Mouse (Mus musculus): Measurements from ENCODE around the gene Mre11a. TPM values are rescaled to one million over a fixed set of nuclear protein-coding genes. Genes with fewer than 3 reads are reported as not detected.
A peak's percentile ranks its signal among the peaks of the same experiment; 100 is the strongest.

Mre11a gene
- total RNA-seq, 2 experiments from 2014 or later: 10.9 to 11.7 TPM

- intact Hi-C loops (cut with DNase I): no loop called here
- no peak for DNase-seq (ENCODE audit: low spot score in 2 of 2)
Observed at GRCm38 (mm10) chr9:14805714-14806113, 21.3 kb downstream of the Mre11a start.

- intact Hi-C loops (cut with DNase I): no loop called here
- no peak for DNase-seq (ENCODE audit: low spot score in 2 of 2)
Observed at GRCm38 (mm10) chr9:14806786-14807185, 22.3 kb downstream of the Mre11a start.

- peak; percentile 11 to 51 for DNase-seq (ENCODE audit: low spot score in 2 of 2)
- intact Hi-C loops (cut with DNase I): no loop called here
Observed at GRCm38 (mm10) chr9:14810111-14810510, 25.7 kb downstream of the Mre11a start.

- intact Hi-C loops (cut with DNase I): no loop called here
- no peak for DNase-seq (ENCODE audit: low spot score in 2 of 2)
Observed at GRCm38 (mm10) chr9:14821396-14821795, 36.9 kb downstream of the Mre11a start.

GRCm38 (mm10) chr9:14824840-14825239 is 40.4 kb downstream of the Mre11a start:
- no peak for DNase-seq (ENCODE audit: low spot score in 2 of 2)
- intact Hi-C loops (cut with DNase I): no loop called here

GRCm38 (mm10) chr9:14827875-14828274 is 43.4 kb downstream of the Mre11a start:
- no peak for DNase-seq (ENCODE audit: low spot score in 2 of 2)
- intact Hi-C loops (cut with DNase I): no loop called here

GRCm38 (mm10) chr9:14832046-14832445 is 47.6 kb downstream of the Mre11a start:
- intact Hi-C loops (cut with DNase I): no loop called here
- DNase-seq (ENCODE audit: low spot score in 2 of 2): no peak

GRCm38 (mm10) chr9:14835335-14836075 is 51.1 kb downstream of the Mre11a start:
- intact Hi-C loops (cut with DNase I): no loop called here
- DNase-seq (ENCODE audit: low spot score in 2 of 2): no peak

GRCm38 (mm10) chr9:14839527-14839926 is 55.1 kb downstream of the Mre11a start:
- intact Hi-C loops (cut with DNase I): no loop called here
- peak; percentile 22 to 29 for DNase-seq (ENCODE audit: low spot score in 2 of 2)

DNA sequence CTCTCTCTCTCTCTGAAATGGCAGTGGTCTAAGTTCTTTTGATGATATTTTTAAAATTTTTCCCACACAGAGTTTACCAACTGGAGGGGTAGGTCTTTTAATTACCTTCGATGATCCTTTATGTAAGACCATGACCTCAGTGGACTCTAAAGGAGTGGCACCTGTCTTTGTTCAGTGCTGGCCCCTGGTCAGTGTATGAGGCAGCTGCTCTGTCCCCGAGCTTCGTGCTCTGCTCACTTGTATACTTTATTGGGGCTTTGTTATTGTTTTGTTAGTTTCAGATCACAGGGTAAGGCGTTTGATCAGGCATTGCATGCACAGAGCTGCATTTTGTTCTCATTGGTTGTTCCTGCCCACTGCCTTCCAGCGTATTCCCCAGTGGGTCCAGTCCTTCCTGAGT is 55.5 kb downstream of the Mre11a start:
- DNase-seq (ENCODE audit: low spot score in 2 of 2): no peak

GRCm38 (mm10) chr9:14841878-14842761 is 57.7 kb downstream of the Mre11a start:
- intact Hi-C loops (cut with DNase I): no loop called here
- DNase-seq (ENCODE audit: low spot score in 2 of 2): no peak

More for the DNA sequence above, 55.5 kb downstream of the Mre11a start:
- intact Hi-C loops (cut with DNase I): no loop called here

GRCm38 (mm10) chr9:14843311-14843857 is 58.9 kb downstream of the Mre11a start:
- no peak for DNase-seq (ENCODE audit: low spot score in 2 of 2)
- intact Hi-C loops (cut with DNase I): no loop called here

GRCm38 (mm10) chr9:14843901-14844300 is 59.4 kb downstream of the Mre11a start:
- intact Hi-C loops (cut with DNase I): no loop called here
- no peak for DNase-seq (ENCODE audit: low spot score in 2 of 2)

GRCm38 (mm10) chr9:14846428-14846827 is 62.0 kb downstream of the Mre11a start:
- no peak for DNase-seq (ENCODE audit: low spot score in 2 of 2)
- intact Hi-C loops (cut with DNase I): no loop called here

DNA sequence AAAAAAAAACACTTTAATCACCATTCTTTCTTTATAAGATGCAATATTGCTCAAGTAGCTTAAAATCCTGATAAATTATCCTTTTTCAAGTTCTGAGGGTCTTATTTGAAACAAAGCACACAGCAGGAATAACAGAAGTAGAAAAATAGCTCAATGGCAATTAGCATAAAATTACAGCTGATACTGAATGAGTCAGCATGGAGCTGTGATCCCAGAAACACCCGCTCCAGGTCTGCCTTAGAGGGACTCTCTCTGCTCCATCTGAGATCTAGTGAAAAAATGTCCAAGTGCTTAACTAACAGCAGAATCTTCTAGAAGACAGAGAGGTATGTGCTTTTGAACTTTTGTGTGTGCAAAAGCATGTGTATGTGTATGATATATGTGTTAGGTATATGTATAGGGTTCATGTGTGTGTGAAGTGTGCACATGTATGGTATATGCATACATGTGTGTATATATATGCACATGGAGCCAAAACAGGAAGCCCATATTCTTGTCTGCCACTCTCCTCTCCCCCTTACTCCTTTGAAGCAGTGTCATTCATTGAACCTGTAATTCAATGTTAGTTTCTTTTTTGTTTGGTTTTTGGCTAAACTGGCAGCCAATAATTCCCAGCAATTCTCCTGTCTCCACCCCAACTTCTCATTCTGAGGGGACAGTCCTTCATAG is 63.9 kb downstream of the Mre11a start:
- no peak for DNase-seq (ENCODE audit: low spot score in 2 of 2)
- intact Hi-C loops (cut with DNase I): no loop called here

- intact Hi-C loops (cut with DNase I): no loop called here
- DNase-seq (ENCODE audit: low spot score in 2 of 2): no peak
Observed at GRCm38 (mm10) chr9:14854585-14854984, 70.1 kb downstream of the Mre11a start.

DNA sequence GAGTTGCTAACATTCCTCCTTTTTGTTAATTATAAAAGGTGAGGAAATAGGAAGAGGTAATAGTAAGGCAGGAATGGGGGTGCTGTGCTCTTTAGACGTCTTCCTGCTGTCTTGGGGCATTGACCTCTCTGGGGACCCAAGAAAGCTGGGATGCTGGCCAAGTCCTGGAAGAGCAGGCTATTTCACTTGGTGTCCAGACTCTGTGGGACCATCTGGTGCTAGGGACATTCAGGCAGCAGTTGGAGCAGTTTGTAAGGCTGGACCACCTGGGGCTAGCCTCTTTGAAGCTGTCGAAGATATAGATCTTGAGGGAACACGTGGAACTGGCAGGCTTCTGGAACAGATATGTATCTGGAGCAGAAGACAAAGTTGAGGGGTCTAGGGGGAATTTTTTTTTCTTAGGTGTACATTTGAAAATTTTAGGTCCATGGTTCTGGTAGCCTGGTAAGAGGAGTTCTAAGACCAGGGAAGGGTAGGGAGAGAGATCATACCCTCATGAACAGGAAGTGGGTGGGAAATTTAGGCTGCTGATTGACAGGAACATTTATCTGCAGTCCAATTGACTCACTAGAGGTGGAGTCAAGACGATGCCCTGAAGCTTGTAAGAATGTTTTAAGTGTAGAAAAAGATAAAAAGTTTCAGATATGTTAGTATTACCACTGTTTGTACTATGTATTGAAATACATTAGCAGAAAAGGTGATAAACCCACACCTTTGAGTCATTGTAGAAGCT is 72.6 kb downstream of the Mre11a start:
- DNase-seq (ENCODE audit: low spot score in 2 of 2): no peak
- intact Hi-C loops (cut with DNase I): no loop called here

DNA sequence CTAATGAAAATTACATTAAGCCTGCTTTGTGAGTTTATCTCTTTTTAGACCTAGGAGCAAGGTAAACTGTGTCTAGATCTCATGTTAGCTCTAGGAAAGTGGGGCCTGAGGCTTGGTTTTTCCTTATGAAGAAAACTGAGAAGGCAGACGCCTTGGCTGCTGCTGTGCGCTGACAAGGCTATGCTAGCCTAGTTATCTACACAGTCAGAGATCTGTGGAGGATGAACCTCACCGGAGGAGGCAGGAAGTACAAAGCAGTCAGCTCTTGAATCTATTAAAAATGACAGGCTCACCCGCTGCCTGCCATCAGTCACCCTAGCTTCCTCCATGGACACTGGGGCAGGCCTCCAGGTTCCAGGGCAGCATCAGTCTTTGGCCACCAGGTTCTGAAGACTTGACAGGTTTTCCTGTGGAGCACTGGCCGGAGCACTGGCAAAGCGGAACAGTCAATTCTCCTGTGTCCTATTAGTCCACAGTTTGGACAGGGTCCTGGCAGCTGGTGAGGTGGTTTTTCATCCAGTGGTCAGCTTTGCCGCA is 73.8 kb downstream of the Mre11a start:
- no peak for DNase-seq (ENCODE audit: low spot score in 2 of 2)
- intact Hi-C loops (cut with DNase I): no loop called here

DNA sequence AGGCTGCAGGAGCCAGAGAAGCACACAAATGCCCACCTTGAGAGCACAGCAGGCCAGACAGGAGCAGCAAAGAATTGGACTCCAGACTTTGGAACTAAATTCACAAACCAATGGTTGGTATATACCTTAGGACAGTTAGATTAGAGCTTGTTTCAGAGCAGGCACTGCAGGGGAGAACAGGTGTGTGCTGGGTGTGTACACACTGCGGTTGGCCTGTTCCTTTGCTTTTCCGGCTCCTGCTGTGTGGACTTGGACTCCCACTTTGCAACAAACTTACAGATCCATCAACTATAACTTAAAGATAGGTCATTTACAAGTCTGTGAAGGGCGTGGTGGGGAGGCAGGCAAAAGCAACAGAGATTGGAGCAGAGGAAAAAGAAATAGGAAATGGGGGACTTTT is 74.3 kb downstream of the Mre11a start:
- intact Hi-C loops (cut with DNase I): no loop called here
- no peak for DNase-seq (ENCODE audit: low spot score in 2 of 2)
